Mouse (Mus musculus): ENCODE measurements at regions not wholly inside any gene's neighbourhood (a gene's known extent, or its start where the extent isn't known, plus 50 kb on each side); places are given as distances from the start of the nearest gene placed in this dataset.

- no peak for DNase-seq (ENCODE audit: low spot score in 2 of 2)
Measured at GRCm38 (mm10) chr2:61245526-61245925, 282.5 kb upstream of the Rbms1 start.

GRCm38 (mm10) chr2:61221676-61222075 lies 258.7 kb upstream of the Rbms1 start:
- DNase-seq (ENCODE audit: low spot score in 2 of 2) = no peak

GRCm38 (mm10) chr2:61221157-61221556 lies 258.2 kb upstream of the Rbms1 start:
- DNase-seq (ENCODE audit: low spot score in 2 of 2) = no peak

- DNase-seq (ENCODE audit: low spot score in 2 of 2) = no peak
Measured at GRCm38 (mm10) chr2:61213951-61214350, 251.0 kb upstream of the Rbms1 start.

GRCm38 (mm10) chr2:61201387-61201786 lies 238.4 kb upstream of the Rbms1 start:
- DNase-seq (ENCODE audit: low spot score in 2 of 2) = no peak

GRCm38 (mm10) chr2:61193976-61194375 lies 231.0 kb upstream of the Rbms1 start:
- DNase-seq (ENCODE audit: low spot score in 2 of 2) = no peak

- no peak for DNase-seq (ENCODE audit: low spot score in 2 of 2)
Measured at GRCm38 (mm10) chr2:61182424-61182979, 219.5 kb upstream of the Rbms1 start.

- no peak for DNase-seq (ENCODE audit: low spot score in 2 of 2)
Measured at GRCm38 (mm10) chr2:61177801-61178200, 214.8 kb upstream of the Rbms1 start.

- DNase-seq (ENCODE audit: low spot score in 2 of 2) = no peak
Measured at GRCm38 (mm10) chr2:61176807-61177206, 213.8 kb upstream of the Rbms1 start.

GRCm38 (mm10) chr2:61173581-61173980 lies 210.6 kb upstream of the Rbms1 start:
- DNase-seq (ENCODE audit: low spot score in 2 of 2) = no peak

GRCm38 (mm10) chr2:61161336-61161735 lies 198.3 kb upstream of the Rbms1 start:
- DNase-seq (ENCODE audit: low spot score in 2 of 2) = no peak

GRCm38 (mm10) chr2:61159761-61160160 lies 196.8 kb upstream of the Rbms1 start:
- no peak for DNase-seq (ENCODE audit: low spot score in 2 of 2)

- no peak for DNase-seq (ENCODE audit: low spot score in 2 of 2)
Measured at GRCm38 (mm10) chr2:61138998-61139631, 176.1 kb upstream of the Rbms1 start.

GRCm38 (mm10) chr2:61138625-61138997 lies 175.6 kb upstream of the Rbms1 start:
- DNase-seq (ENCODE audit: low spot score in 2 of 2) = no peak

- DNase-seq (ENCODE audit: low spot score in 2 of 2) = no peak
Measured at GRCm38 (mm10) chr2:61137378-61137777, 174.4 kb upstream of the Rbms1 start.

- no peak for DNase-seq (ENCODE audit: low spot score in 2 of 2)
Measured at GRCm38 (mm10) chr2:61136926-61137325, 173.9 kb upstream of the Rbms1 start.

GRCm38 (mm10) chr2:61123046-61123806 lies 160.2 kb upstream of the Rbms1 start:
- no peak for DNase-seq (ENCODE audit: low spot score in 2 of 2)

GRCm38 (mm10) chr2:61121281-61121680 lies 158.3 kb upstream of the Rbms1 start:
- no peak for DNase-seq (ENCODE audit: low spot score in 2 of 2)

- DNase-seq (ENCODE audit: low spot score in 2 of 2) = no peak
Measured at GRCm38 (mm10) chr2:61114620-61115019, 151.6 kb upstream of the Rbms1 start.

- DNase-seq (ENCODE audit: low spot score in 2 of 2) = no peak
Measured at GRCm38 (mm10) chr2:61113916-61114315, 150.9 kb upstream of the Rbms1 start.

- DNase-seq (ENCODE audit: low spot score in 2 of 2) = no peak
Measured at GRCm38 (mm10) chr2:61110591-61110990, 147.6 kb upstream of the Rbms1 start.

- DNase-seq (ENCODE audit: low spot score in 2 of 2) = no peak
Measured at GRCm38 (mm10) chr2:61109564-61109963, 146.6 kb upstream of the Rbms1 start.

- DNase-seq (ENCODE audit: low spot score in 2 of 2) = no peak
Measured at GRCm38 (mm10) chr2:61105169-61105568, 142.2 kb upstream of the Rbms1 start.
